ENCODE assay signal across 9 mouse cellular contexts in genomic region chr1:180302253-180303120, GRCm38 (mm10). TPM values are rescaled to one million over a fixed set of nuclear protein-coding genes. Genes with fewer than 3 reads are reported as not detected.
DNase-seq lines count a peak whose midpoint lies in the region.
"Had no signal": no experiment of that assay in that cellular context is flagged by ENCODE, and none has a peak within 500 bp of the region (broad histone marks: within the 10 kb centered on the region; RNA-seq: fewer than 3 reads in every experiment).

No protein-coding gene starts in this region.

- no peak overlapping the region for H3K4me3 ChIP-seq in heart, embryonic 10.5 days
- peak overlapping the region; percentile 77 for H3K4me3 ChIP-seq in megakaryocyte, embryonic 14.5 days (replicated peaks)
- H3K4me3 ChIP-seq: limb, embryonic 15.5 days had no signal

- no peaks in the 10 kb centered on the region for H3K36me3 ChIP-seq in heart, embryonic 10.5 days
- no peaks in the 10 kb centered on the region for H3K36me3 ChIP-seq in megakaryocyte, embryonic 14.5 days (replicated peaks; ENCODE audit: low read length)
- H3K36me3 ChIP-seq: limb, embryonic 15.5 days had no signal

- peaks cover 24% of the 10 kb centered on the region for H3K4me1 ChIP-seq in heart, embryonic 10.5 days
- H3K4me1 ChIP-seq in megakaryocyte, embryonic 14.5 days = peaks cover 92% of the 10 kb centered on the region

- 53% methylated on average over 12 of the region's 12 CpGs for WGBS in heart, embryonic 10.5 days

- peak; percentile 48 to 79 for DNase-seq in heart, adult 18-20 months
- DNase-seq in heart, postnatal 14 days = no peak
- DNase-seq in heart, embryonic 10.5 days (ENCODE audit: low spot score) = no peak
- peak; percentile 30 to 38 for DNase-seq in kidney, postnatal 36 days
- DNase-seq in testis, postnatal 14 days (ENCODE audit: low spot score) = no peak
- no peak for DNase-seq in urinary bladder, postnatal 10 days (ENCODE audit: low spot score)
- no peak for DNase-seq in right cerebral cortex, postnatal 25 days

- intact Hi-C loops in heart, postnatal 14 days (cut with DNase I) = no loop called here

- H3K27ac ChIP-seq in heart, embryonic 10.5 days = peak overlapping the region; percentile 65
- H3K27ac ChIP-seq: limb, embryonic 15.5 days had no signal

- H3K9me3 ChIP-seq in heart, embryonic 10.5 days = no peaks in the 10 kb centered on the region
- H3K9me3 ChIP-seq in megakaryocyte, embryonic 14.5 days = no peaks in the 10 kb centered on the region
- H3K9me3 ChIP-seq: limb, embryonic 15.5 days had no signal

- no peaks in the 10 kb centered on the region for H3K27me3 ChIP-seq in heart, embryonic 10.5 days (ENCODE audit: insufficient read depth, poor library complexity, severe bottlenecking)
- no peaks in the 10 kb centered on the region for H3K27me3 ChIP-seq in megakaryocyte, embryonic 14.5 days (replicated peaks)
- H3K27me3 ChIP-seq: limb, embryonic 15.5 days had no signal

RNA-seq across cellular contexts. Expression of gene Itpkb, which starts 27.8 kb away (rescaled TPM):
- total RNA-seq in heart, adult 18-20 months (2021) = 10 to 100 TPM; 36.7 to 51.5 TPM
- total RNA-seq in heart, postnatal 14 days (2021) = 10 to 100 TPM; 76.8 to 79.6 TPM
- polyA plus RNA-seq in heart, embryonic 10.5 days (2016; fragmentation: Nextera tagmentation; extraction: Ambion mirVana) = 4.0 and 4.6 TPM in 2 replicates
- 36.8 and 40.6 TPM in 2 replicates for polyA plus RNA-seq in megakaryocyte, embryonic 14.5 days (2012; ENCODE audit: insufficient read depth, low replicate concordance)

RNA-seq across cellular contexts. Expression of gene Psen2, which starts 39.2 kb away (rescaled TPM):
- total RNA-seq in heart, adult 18-20 months (2021) = 10 to 100 TPM; 12.1 to 16.3 TPM
- total RNA-seq in heart, postnatal 14 days (2021) = 10 to 100 TPM; 12.0 to 13.0 TPM
- polyA plus RNA-seq in heart, embryonic 10.5 days (2016; fragmentation: Nextera tagmentation; extraction: Ambion mirVana) = 15.6 and 16.4 TPM in 2 replicates
- polyA plus RNA-seq in megakaryocyte, embryonic 14.5 days (2012; ENCODE audit: insufficient read depth, low replicate concordance) = 36.6 and 38.6 TPM in 2 replicates

Comparison
In these comparisons a context has a peak if more than half of its experiments do, and no peak if none do; other contexts are left out.
1. DNase-seq: peak in heart, adult 18-20 months (2 of 2) and kidney, postnatal 36 days (2 of 2); none in heart, postnatal 14 days (0 of 2), heart, embryonic 10.5 days (single experiment), testis, postnatal 14 days (single experiment), urinary bladder, postnatal 10 days (single experiment) and right cerebral cortex, postnatal 25 days (single experiment).